Mouse (Mus musculus) heart, embryonic 13.5 days (tissue): ENCODE data around the gene Rassf1. TPM values are rescaled to one million over a fixed set of nuclear protein-coding genes. Genes with fewer than 3 reads are reported as not detected.

Experiments
- ATAC-seq: fragments of 200-750 bp; cut with Nextera tagmentation; 2 replicates; pipeline ENCODE4 v1.8.0; 2017; ENCODE audit warnings: moderate TSS enrichment; ENCODE audit not compliant: insufficient number of reproducible peaks, low FRiP score, low TSS enrichment; ENCODE audit errors: extremely low read depth
- H3K27ac ChIP-seq: fragments of 300-500 bp; sonication (generic); replicated peaks from 2 replicates; pipeline ENCODE4 v1.5.1; 2015; ENCODE audit warnings: moderate library complexity, mild to moderate bottlenecking, inconsistent platforms
- H3K27me3 ChIP-seq: fragments of 300-500 bp; sonication (generic); replicated peaks from 2 replicates; pipeline ENCODE4 v1.6.1; 2015; ENCODE audit warnings: mild to moderate bottlenecking, inconsistent platforms
- H3K36me3 ChIP-seq: fragments of 300-500 bp; sonication (generic); 2 replicates; pipeline ENCODE4 v1.6.1; 2015; ENCODE audit warnings: mild to moderate bottlenecking, inconsistent platforms
- H3K4me1 ChIP-seq: fragments of 300-500 bp; sonication (generic); 2 replicates; pipeline ENCODE4 v1.6.1; 2015; ENCODE audit warnings: inconsistent platforms
- H3K4me2 ChIP-seq: fragments of 300-500 bp; sonication (generic); 2 replicates; pipeline ENCODE4 v1.6.1; 2015; ENCODE audit warnings: inconsistent platforms, mild to moderate bottlenecking, moderate library complexity
- H3K4me3 ChIP-seq: fragments of 300-500 bp; sonication (generic); 2 replicates; pipeline ENCODE4 v1.5.1; 2015; ENCODE audit warnings: moderate library complexity, mild to moderate bottlenecking, inconsistent platforms
- H3K9ac ChIP-seq: fragments of 300-500 bp; sonication (generic); 2 replicates; pipeline ENCODE4 v1.6.1; 2015; ENCODE audit warnings: inconsistent platforms, mild to moderate bottlenecking, moderate library complexity
- H3K9me3 ChIP-seq: fragments of 300-500 bp; sonication (generic); 2 replicates; pipeline ENCODE4 v1.6.1; 2016; ENCODE audit warnings: inconsistent platforms
- WGBS: fragments of 180-500 bp; shearing (Covaris S2); methylation state at CpG from one replicate; pipeline ENCODE4 v1.1.7; 2015; ENCODE audit warnings: mixed read lengths; 5-methylcytosine and 5-hydroxymethylcytosine counted together
- polyA plus RNA-seq: library from polyadenylated mRNA; unstranded; fragments of >200 nt; fragmentation: Nextera tagmentation; extraction: Ambion mirVana; gene quantifications from 2 replicates; pipeline ENCODE4 v1.2.1, GENCODE M21; 2015

Gene Rassf1
- polyA plus RNA-seq, 1 experiment from 2014 or later: 47.6 TPM

DNA sequence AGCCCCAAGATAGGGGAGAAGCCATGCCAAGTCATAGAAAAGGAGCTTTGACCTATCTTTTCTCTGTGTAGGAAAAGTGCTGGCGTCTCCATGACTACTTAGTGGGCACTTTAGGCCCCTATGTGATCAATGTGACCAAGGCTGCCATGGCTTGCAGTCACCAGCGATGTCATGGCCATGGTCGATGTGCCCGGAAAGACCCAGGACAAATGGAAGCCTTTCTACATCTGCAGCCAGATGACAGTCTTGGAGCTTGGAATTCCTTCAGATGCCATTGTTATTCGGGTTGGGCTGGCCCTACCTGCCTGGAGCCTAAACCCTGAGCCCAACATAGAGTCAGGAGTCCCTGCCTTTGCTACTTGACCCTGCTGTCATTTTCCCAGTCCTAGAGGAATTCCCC is 35.1 kb downstream of the Rassf1 start:
- Histone ChIP-seq H3K9me3 (no peaks in the 10 kb centered on the region), H3K36me3 (peaks cover 42% of the 10 kb centered on the region), H3K27ac (peak overlapping the region; percentile 59; the same call in 1 of the 2 replicates), H3K4me2 (peak overlapping the region; percentile 87), H3K4me3 (peak overlapping the region; percentile 87; the same call in 1 of the 2 replicates), H3K27me3 (no peaks in the 10 kb centered on the region), H3K9ac (no peak overlapping the region), H3K4me1 (peaks cover 60% of the 10 kb centered on the region)
- WGBS: 83% methylated on average over 5 of the region's 5 CpGs
- no peak for ATAC-seq

DNA sequence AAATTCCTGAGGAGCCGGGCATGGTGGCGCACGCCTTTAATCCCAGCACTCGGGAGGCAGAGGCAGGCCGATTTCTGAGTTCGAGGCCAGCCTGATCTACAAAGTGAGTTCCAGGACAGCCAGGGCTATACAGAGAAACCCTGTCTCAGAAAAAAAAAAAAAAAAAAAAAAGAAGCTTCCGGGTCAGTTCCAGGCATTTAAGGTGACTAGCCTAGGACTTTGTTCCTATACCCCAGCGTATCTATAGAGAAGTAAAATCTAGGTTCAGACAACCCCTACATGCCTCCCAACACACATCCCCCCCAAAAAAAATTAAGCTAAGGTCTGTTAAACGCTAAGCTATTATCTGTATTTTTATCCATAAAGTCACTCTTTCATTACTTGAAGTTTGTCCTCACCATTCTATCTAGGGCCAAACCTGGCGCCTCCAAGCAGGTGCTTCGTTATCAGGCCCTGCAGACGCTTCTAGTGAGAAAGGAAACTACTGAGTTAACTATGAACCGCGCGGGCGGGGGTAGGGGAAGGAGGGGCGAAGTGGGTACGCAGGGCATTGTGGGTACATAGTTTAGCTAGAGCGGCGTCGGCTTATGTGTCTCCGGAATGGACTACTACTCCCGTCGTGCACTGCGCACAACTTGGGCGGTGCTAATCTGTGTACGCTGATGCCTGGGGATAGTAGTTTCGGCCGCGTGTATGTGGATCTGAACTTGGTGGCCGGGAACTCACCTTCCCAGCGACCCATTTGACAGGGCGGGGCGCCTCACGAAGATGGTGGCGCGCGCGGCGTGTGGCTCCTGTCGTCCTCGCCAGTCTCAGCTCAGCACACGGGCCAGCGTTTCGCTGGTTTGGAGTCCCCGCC is 35.8 kb downstream of the Rassf1 start, which contains the start of gene Ifrd2:
TSS of gene Ifrd2 (plus strand) at position 669 of the 859 bp plus-strand sequence.
- peak; percentile 95 for ATAC-seq
- Histone ChIP-seq H3K4me3 (peak within 1 kb of the TSS; percentile 87), H3K27me3 (no peaks in the 10 kb centered on the region), H3K9me3 (no peaks in the 10 kb centered on the region), H3K27ac (peak within 1 kb of the TSS; percentile 75), H3K9ac (peak within 1 kb of the TSS; percentile 91), H3K4me2 (peak within 1 kb of the TSS; percentile 87), H3K4me1 (peaks cover 53% of the 10 kb centered on the region), H3K36me3 (peaks cover 49% of the 10 kb centered on the region)
- WGBS: 11% methylated on average over 46 of the region's 46 CpGs

DNA sequence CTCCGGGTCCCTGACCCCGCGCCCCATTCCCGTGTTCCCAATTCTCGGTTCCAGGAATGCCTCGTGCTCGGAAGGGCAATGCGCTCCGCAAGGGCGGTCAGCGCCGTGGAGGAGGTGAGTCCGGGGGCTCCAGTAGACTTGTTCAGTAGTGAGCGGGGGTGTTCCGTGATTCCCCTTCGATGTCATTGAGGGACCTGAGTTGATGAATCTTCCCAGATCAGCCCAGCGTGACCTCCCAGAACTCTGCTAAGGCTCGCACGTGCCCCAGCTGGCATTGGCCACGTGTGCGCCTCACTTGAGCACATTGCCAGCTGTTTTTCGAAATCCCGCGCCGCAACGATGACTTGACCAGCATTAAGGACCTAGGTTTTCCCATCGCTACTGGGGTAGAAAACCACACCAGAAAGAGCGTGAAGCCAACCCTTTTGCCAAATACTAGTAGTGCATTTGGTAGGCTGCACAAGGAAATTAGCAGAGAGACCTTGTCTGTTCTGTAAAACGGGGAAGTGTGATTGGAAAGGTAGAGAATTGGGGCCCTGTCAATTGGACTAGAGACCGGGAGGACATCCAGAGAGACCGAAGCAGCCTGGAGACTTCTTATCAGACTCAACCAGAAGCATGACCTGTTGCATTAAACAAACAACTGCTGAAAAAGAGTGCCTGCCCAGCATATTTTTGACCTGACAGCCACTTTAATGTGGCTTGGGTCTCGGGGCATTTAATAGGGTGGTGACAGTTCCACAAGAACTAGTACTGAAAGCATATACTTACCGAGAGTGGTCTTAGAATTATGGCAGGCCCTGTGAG is 36.7 kb downstream of the Rassf1 start:
- H3K9ac ChIP-seq: peak overlapping the region; percentile 91
- WGBS: 1% methylated on average over 33 of the region's 33 CpGs
- peak overlapping the region; percentile 75 for H3K27ac ChIP-seq
- H3K4me1 ChIP-seq: peaks cover 55% of the 10 kb centered on the region
- peaks cover 55% of the 10 kb centered on the region for H3K36me3 ChIP-seq
- ATAC-seq: no peak
- peak overlapping the region; percentile 87 for H3K4me3 ChIP-seq
- H3K4me2 ChIP-seq: peak overlapping the region; percentile 87
- H3K27me3 ChIP-seq: no peaks in the 10 kb centered on the region
- no peaks in the 10 kb centered on the region for H3K9me3 ChIP-seq

DNA sequence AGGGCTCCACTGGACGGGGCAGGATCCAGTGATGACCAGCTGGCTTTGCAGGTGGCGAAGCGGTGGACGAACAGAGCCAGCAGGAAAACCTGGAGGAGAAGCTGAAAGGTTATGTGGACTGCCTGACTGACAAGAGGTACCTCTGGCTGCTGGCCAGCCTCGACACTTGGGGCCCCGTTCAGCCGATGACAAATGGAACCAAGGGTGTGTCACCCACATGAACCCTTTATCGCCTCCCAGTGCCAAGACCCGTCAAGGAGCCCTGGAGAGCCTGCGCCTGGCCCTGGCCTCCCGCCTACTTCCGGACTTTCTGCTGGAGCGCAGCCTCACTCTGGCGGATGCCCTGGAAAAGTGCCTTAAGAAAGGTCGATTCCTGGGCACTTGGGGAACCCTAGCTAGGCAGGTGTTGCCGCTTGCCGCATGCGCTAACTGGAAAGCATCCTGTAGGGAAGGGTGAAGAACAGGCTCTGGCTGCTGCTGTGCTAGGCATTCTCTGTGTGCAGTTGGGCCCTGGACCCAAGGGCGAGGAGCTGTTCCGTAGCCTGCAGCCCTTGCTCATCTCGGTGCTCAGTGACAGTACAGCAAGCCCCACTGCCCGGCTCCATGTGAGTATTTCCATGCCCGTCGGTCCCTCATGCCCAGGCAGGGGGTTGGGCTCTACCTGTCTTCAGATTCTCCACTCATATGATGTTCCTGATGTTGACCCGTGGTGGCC is 38.9 kb downstream of the Rassf1 start:
- peak overlapping the region; percentile 91 for H3K9ac ChIP-seq
- H3K9me3 ChIP-seq: no peaks in the 10 kb centered on the region
- H3K27me3 ChIP-seq: no peaks in the 10 kb centered on the region
- peaks cover 73% of the 10 kb centered on the region for H3K4me1 ChIP-seq
- peak overlapping the region; percentile 87 for H3K4me2 ChIP-seq
- peak overlapping the region; percentile 87 for H3K4me3 ChIP-seq
- peaks cover 60% of the 10 kb centered on the region for H3K36me3 ChIP-seq
- H3K27ac ChIP-seq: peak overlapping the region; percentile 56
- ATAC-seq: no peak
- WGBS: 63% methylated on average over 25 of the region's 25 CpGs

DNA sequence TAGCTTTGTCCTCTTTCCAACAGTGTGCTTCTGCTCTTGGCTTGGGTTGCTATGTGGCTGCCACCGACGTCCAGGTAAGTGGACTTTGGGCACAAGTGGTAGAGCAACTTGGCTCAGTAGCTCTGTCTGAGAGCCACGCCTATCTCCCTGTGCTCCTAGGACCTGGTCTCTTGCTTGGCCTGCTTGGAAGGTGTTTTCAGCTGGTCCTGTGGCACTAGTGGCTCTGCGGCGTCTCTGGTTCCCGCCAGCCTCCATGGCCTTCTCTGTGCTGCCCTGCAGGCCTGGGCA is 39.4 kb downstream of the Rassf1 start:
- peaks cover 65% of the 10 kb centered on the region for H3K36me3 ChIP-seq

DNA sequence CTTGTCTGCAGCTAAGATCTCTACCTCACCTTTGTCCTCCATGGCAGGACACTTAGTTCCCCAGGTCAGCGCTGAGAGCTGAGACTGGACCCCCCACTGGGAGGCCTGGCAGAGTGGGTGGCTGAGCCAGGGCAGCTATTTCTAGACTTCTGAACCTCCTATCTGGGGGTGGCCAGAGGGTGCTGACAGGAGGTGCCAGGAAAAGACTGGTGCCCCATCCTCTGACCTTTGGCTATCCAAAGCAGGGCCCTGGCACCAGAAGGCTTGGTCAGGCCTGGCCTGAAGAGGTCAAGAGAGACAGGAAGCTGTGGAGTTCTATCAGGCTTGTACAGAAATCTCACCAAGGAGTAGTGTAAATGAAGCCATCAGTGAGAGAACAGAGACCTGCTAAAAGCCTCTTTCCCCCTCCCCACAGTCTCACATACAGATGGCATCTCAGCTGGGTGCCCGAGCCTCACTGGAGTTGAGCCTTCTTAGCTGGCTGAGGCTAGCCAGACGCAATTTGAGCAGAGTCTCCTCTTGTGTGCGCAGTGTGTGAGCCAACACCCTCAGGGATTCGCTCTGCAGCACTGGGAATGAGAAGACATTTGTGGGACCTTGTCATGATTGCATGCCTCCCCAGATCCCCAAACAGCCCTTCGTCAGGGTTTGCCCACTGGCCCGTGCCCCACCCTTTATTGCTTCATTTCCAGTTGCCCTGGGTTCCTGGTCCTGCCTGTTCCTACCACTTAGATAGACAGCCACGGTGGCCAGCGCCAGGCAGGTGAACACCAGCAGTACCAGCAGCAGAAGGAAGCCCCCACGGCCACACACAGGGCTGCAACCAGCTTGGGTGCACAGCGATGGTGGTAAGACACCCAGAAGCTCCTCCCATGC is 42.0 kb downstream of the Rassf1 start:
- Histone ChIP-seq H3K4me1 (peaks cover 84% of the 10 kb centered on the region), H3K27ac (peak overlapping the region; percentile 40), H3K36me3 (peaks cover 66% of the 10 kb centered on the region), H3K9me3 (no peaks in the 10 kb centered on the region), H3K27me3 (0 out of 2 replicates have a peak, but pooled peaks cover under 1% of the 10 kb centered on the region), H3K4me3 (no peak overlapping the region), H3K9ac (peak overlapping the region; percentile 38), H3K4me2 (peak overlapping the region; percentile 18; the same call in 1 of the 2 replicates)
- ATAC-seq: no peak
- WGBS: 71% methylated on average over 11 of the region's 11 CpGs

More for the DNA sequence above, 39.4 kb downstream of the Rassf1 start:
- H3K9ac ChIP-seq: peak overlapping the region; percentile 91; the same call in 1 of the 2 replicates
- H3K4me1 ChIP-seq: peaks cover 75% of the 10 kb centered on the region
- WGBS: 94% methylated on average over 6 of the region's 6 CpGs
- peak overlapping the region; percentile 56; the same call in 1 of the 2 replicates for H3K27ac ChIP-seq
- no peak overlapping the region for H3K4me2 ChIP-seq
- no peaks in the 10 kb centered on the region for H3K9me3 ChIP-seq
- no peaks in the 10 kb centered on the region for H3K27me3 ChIP-seq
- no peak overlapping the region for H3K4me3 ChIP-seq
- no peak for ATAC-seq

DNA sequence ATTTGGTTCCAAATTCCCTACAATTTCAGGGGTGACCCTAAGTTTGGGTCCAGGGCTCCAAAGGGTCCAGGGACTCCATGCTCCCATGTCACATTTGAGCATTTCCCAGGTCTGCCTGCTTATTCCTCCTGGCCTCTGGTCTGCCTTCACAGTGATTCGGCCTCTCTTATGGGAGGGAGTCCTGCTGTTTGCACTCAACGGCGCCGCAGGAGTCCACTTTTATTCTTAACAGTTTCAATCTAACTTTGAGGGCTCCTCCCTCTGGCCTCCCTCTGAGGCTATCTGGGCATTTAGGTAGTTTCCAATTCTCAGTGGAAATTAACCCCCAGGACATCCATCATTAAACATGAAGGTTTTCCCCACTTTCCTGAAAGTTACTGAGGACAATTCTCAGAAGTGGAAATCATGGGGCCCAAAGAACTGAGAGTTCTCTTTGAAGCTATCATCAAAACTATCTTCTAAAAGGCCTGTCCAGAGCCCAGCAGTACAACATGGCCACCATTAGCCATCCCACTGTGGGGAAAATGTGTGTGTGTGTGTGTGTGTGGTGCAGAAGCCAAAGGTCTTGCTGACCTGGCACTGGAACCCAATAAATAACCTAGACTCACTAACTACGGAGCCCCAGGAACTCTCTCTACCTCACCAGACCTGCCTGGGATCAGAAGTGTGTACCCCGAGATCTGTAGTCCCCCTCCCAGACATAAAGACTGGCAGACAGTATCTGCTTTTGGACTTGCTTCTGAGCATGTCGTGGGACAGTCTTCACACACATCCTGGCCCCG is 43.1 kb downstream of the Rassf1 start:
- H3K4me2 ChIP-seq: no peak overlapping the region
- H3K9me3 ChIP-seq: no peaks in the 10 kb centered on the region
- 0 out of 2 replicates have a peak overlapping the region, but pooled peaks have one; percentile 20 for H3K27ac ChIP-seq
- H3K27me3 ChIP-seq: peaks cover 12% of the 10 kb centered on the region
- no peak for ATAC-seq
- peaks cover 73% of the 10 kb centered on the region for H3K4me1 ChIP-seq
- H3K36me3 ChIP-seq: peaks cover 61% of the 10 kb centered on the region
- H3K9ac ChIP-seq: no peak overlapping the region
- H3K4me3 ChIP-seq: no peak overlapping the region
- WGBS: 81% methylated on average over 8 of the region's 8 CpGs

DNA sequence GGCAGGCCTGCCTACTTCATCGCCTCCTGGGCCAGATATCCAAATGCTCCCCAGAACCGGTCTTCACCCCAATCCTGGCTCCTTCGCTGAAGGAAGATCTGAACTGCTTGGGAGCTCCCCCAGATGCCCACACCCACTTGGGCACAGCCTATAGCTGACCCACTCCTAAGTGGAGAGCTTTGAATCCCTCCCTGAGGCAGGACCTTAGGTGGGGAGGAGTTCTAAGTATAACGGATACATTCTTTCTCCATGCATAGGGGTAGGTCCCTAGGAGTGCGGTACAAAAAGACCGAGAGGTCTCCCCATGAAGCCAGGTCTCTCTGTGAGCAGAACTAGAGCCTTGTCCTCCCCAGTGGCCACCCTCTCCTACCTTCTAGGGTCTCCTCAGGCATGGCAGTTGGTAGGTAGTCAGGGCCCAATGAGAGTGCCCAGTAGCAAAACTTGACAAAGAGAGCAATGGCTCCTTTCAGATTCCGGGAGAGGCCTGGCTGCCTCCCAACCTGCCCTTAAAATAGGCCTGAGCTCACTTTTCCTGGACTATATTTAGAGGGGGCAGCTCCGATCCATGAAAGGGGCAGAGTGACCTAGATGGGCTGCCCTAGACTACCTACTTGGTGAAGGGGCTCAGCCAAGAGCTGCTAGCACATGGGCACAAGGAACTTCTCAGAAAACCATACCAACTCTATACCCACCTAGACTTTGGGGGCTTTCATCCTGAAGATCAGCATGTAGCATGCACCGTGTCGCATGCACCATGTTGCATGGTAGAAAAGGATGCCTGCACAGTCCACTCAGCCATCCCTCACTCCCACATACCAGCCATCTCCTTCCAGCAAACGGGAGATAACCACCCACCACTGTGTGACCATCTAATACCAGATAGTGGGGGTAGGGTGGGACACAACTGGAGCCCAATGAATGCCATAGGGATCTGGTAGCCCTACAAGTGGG is 45.5 kb downstream of the Rassf1 start:
- H3K4me2 ChIP-seq: peak overlapping the region; percentile 69
- ATAC-seq: peak; percentile 54
- H3K4me3 ChIP-seq: peak overlapping the region; percentile 43
- peak overlapping the region; percentile 82 for H3K9ac ChIP-seq
- no peaks in the 10 kb centered on the region for H3K9me3 ChIP-seq
- peak overlapping the region; percentile 98 for H3K27ac ChIP-seq
- peaks cover 42% of the 10 kb centered on the region for H3K36me3 ChIP-seq
- WGBS: 58% methylated on average over 11 of the region's 11 CpGs
- peaks cover 55% of the 10 kb centered on the region for H3K4me1 ChIP-seq
- peaks cover 35% of the 10 kb centered on the region for H3K27me3 ChIP-seq

DNA sequence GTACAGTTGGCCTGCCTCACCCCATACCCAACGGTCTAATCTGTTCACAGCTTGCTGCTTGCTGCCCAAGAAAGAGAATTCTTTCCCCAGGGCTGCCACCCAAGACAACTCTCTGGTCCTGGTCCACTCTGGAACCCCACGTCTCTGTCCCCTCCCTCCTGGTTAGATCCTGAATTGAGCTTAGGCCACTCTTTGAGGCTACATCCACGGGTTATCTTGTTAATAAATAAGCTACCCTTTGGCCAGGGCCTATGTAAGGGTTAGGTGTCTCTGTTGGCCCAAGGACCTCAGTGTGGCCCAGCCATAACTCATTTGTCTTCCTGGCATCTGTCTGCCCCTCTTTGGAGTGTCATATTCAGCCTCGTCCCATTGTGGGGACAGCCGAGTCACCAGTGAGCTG is 47.0 kb downstream of the Rassf1 start:
- ATAC-seq: no peak
- no peak overlapping the region for H3K4me2 ChIP-seq
- H3K4me3 ChIP-seq: no peak overlapping the region
- H3K9ac ChIP-seq: no peak overlapping the region
- H3K27me3 ChIP-seq: peaks cover 35% of the 10 kb centered on the region
- no peaks in the 10 kb centered on the region for H3K9me3 ChIP-seq
- 77% methylated on average over 5 of the region's 5 CpGs for WGBS
- peaks cover 27% of the 10 kb centered on the region for H3K36me3 ChIP-seq
- H3K27ac ChIP-seq: no peak overlapping the region
- H3K4me1 ChIP-seq: peaks cover 53% of the 10 kb centered on the region
